11 mouse cellular contexts compared by ENCODE assay signal in genomic region chr11:119786385-119786880, GRCm38 (mm10).
DNase-seq lines count a peak whose midpoint lies in the region; ATAC-seq and TF ChIP-seq lines count a peak whose summit lies in the region.
"Had no signal": no experiment of that assay in that cellular context is flagged by ENCODE, and none has a peak within 500 bp of the region (broad histone marks: within the 10 kb centered on the region; RNA-seq: fewer than 3 reads in every experiment).

No protein-coding gene starts in this region.

- TF ChIP-seq POLR2A in liver, adult 2 months (IDR thresholded peaks at IDR 0.05; ENCODE audit: extremely low read depth, insufficient read depth, low read length): no peak

- H3K9me3 ChIP-seq in liver, embryonic 12.5 days (replicated peaks): no peaks in the 10 kb centered on the region
- H3K9me3 ChIP-seq in midbrain, embryonic 14.5 days (ENCODE audit: control insufficient read depth, low read length): no peaks in the 10 kb centered on the region
- H3K9me3 ChIP-seq: heart, embryonic 15.5 days; limb, embryonic 13.5 days had no signal

- no peaks in the 10 kb centered on the region for H3K27me3 ChIP-seq in liver, adult 2 months (ENCODE audit: control insufficient read depth, insufficient read depth, low read length)
- H3K27me3 ChIP-seq in liver, embryonic 12.5 days (replicated peaks): no peaks in the 10 kb centered on the region
- no peaks in the 10 kb centered on the region for H3K27me3 ChIP-seq in C2C12 (ENCODE audit: control insufficient read depth, insufficient read depth, insufficient read length)
- H3K27me3 ChIP-seq in midbrain, embryonic 14.5 days (ENCODE audit: control insufficient read depth, insufficient read depth, low read length): no peaks in the 10 kb centered on the region
- H3K27me3 ChIP-seq: heart, embryonic 15.5 days; limb, embryonic 13.5 days had no signal

- no peak overlapping the region for H3K27ac ChIP-seq in liver, adult 2 months (replicated peaks; ENCODE audit: insufficient read depth, low read depth, low read length)
- no peak overlapping the region for H3K27ac ChIP-seq in liver, embryonic 12.5 days
- peak overlapping the region; percentile 82; the same call in 1 of the 2 replicates for H3K27ac ChIP-seq in midbrain, embryonic 14.5 days (replicated peaks; ENCODE audit: low read depth, low read length)
- H3K27ac ChIP-seq: heart, embryonic 15.5 days; limb, embryonic 13.5 days had no signal

- no peaks in the 10 kb centered on the region for H3K79me3 ChIP-seq in C2C12 (ENCODE audit: low read depth)

- no peaks in the 10 kb centered on the region for H3K79me2 ChIP-seq in liver, adult 2 months (ENCODE audit: control insufficient read depth, insufficient read depth, low read length)
- H3K79me2 ChIP-seq in C2C12 (ENCODE audit: control insufficient read depth, insufficient read depth): peaks cover 9% of the 10 kb centered on the region

- WGBS in liver, adult 2 months: 53% methylated on average over 8 of the region's 8 CpGs
- WGBS in liver, embryonic 12.5 days (ENCODE audit: insufficient replicate concordance): 78% methylated on average over 8 of the region's 8 CpGs
- 72% methylated on average over 8 of the region's 8 CpGs for WGBS in midbrain, embryonic 14.5 days

- no peak overlapping the region; the same call in 1 of the 2 replicates for H3K9ac ChIP-seq in liver, adult 2 months (ENCODE audit: low read depth, low read length)
- no peak overlapping the region for H3K9ac ChIP-seq in liver, embryonic 12.5 days
- no peak overlapping the region for H3K9ac ChIP-seq in midbrain, embryonic 14.5 days (replicated peaks; ENCODE audit: low read length)
- H3K9ac ChIP-seq: heart, embryonic 15.5 days; limb, embryonic 13.5 days had no signal

- no peak overlapping the region for H3K4me2 ChIP-seq in liver, embryonic 12.5 days
- H3K4me2 ChIP-seq in midbrain, embryonic 14.5 days (ENCODE audit: low read length): no peak overlapping the region
- H3K4me2 ChIP-seq: heart, embryonic 15.5 days; limb, embryonic 13.5 days had no signal

- TF ChIP-seq CTCF in liver, adult 2 months (IDR thresholded peaks at IDR 0.05; ENCODE audit: low read depth, low read length): no peak
- no peak for TF ChIP-seq CTCF in C2C12 (IDR thresholded peaks at IDR 0.05; ENCODE audit: control insufficient read depth, insufficient read depth, insufficient read length)

- peaks cover 2% of the 10 kb centered on the region; the same call in 1 of the 2 replicates for H3K36me3 ChIP-seq in liver, adult 2 months (ENCODE audit: control insufficient read depth, insufficient read depth, low read length)
- H3K36me3 ChIP-seq in liver, embryonic 12.5 days: peaks cover 25% of the 10 kb centered on the region
- peaks cover 30% of the 10 kb centered on the region for H3K36me3 ChIP-seq in C2C12 (ENCODE audit: control insufficient read depth, insufficient read depth)
- H3K36me3 ChIP-seq in midbrain, embryonic 14.5 days (ENCODE audit: control insufficient read depth, insufficient read depth, low read length): no peaks in the 10 kb centered on the region
- H3K36me3 ChIP-seq: heart, embryonic 15.5 days had no signal

- no peak overlapping the region for H3ac ChIP-seq in C2C12 (ENCODE audit: control insufficient read depth, insufficient read length, low read depth)

- H3K4me3 ChIP-seq in liver, adult 2 months (ENCODE audit: insufficient read depth, low read depth, low read length): no peak overlapping the region
- H3K4me3 ChIP-seq in liver, embryonic 12.5 days: no peak overlapping the region
- no peak overlapping the region for H3K4me3 ChIP-seq in C2C12 (ENCODE audit: insufficient read depth, poor library complexity, severe bottlenecking)
- no peak overlapping the region for H3K4me3 ChIP-seq in midbrain, embryonic 14.5 days (replicated peaks; ENCODE audit: low read depth, low read length)
- H3K4me3 ChIP-seq: heart, embryonic 15.5 days; limb, embryonic 13.5 days had no signal

- DNase-seq in liver, adult 2 months (ENCODE audit: extremely low read depth, low read depth, low spot score): peak; percentile 67
- peak; percentile 55 for DNase-seq in NIH3T3 (ENCODE audit: low read depth)
- no peak for DNase-seq in midbrain, embryonic 14.5 days
- DNase-seq in yolk sac, embryonic 10.5 days (ENCODE audit: low spot score): no peak
- no peak for DNase-seq in urinary bladder, postnatal 25 days (ENCODE audit: low spot score)
- DNase-seq: cerebellum, adult 2 months; gastrocnemius, postnatal 25 days had no signal

- ATAC-seq in liver, embryonic 12.5 days: no peak
- ATAC-seq in midbrain, embryonic 14.5 days (ENCODE audit: low FRiP score, low TSS enrichment): no peak

- peaks cover 9% of the 10 kb centered on the region for H3K4me1 ChIP-seq in liver, adult 2 months (ENCODE audit: control insufficient read depth, insufficient read depth, low read length)
- H3K4me1 ChIP-seq in liver, embryonic 12.5 days: 0 out of 2 replicates have a peak, but pooled peaks cover 2% of the 10 kb centered on the region
- peaks cover 36% of the 10 kb centered on the region for H3K4me1 ChIP-seq in midbrain, embryonic 14.5 days (ENCODE audit: control insufficient read depth, insufficient read depth, low read length)
- H3K4me1 ChIP-seq: limb, embryonic 13.5 days had no signal

TF ChIP-seq in C2C12, 6 proteins besides CTCF, POLR2A, EP300 and RAD21:
- TF ChIP-seq MYOD1 (IDR thresholded peaks at IDR 0.05; ENCODE audit: control insufficient read depth, insufficient read length, low read depth) (no peak), FOSL1 (IDR thresholded peaks at IDR 0.05; ENCODE audit: insufficient read depth, low read length, poor library complexity, severe bottlenecking) (no peak), USF1 (IDR thresholded peaks at IDR 0.05; ENCODE audit: low read depth) (peak; percentile 79), MYOG (IDR thresholded peaks at IDR 0.05; ENCODE audit: control insufficient read depth, extremely low read depth, insufficient read length) (no peak), CEBPB (IDR thresholded peaks at IDR 0.05; ENCODE audit: low read depth) (no peak)

Comparison
In these comparisons a context has a peak if more than half of its experiments do, and no peak if none do; other contexts are left out.
1. DNase-seq: peak in liver, adult 2 months (single experiment) and NIH3T3 (single experiment); none in midbrain, embryonic 14.5 days (single experiment), yolk sac, embryonic 10.5 days (single experiment) and urinary bladder, postnatal 25 days (single experiment).